Mouse (Mus musculus): ENCODE data around the gene Ccdc69. TPM values are rescaled to one million over a fixed set of nuclear protein-coding genes. Genes with fewer than 3 reads are reported as not detected.
A peak's percentile ranks its signal among the peaks of the same experiment; 100 is the strongest.

Gene Ccdc69
- total and polyA plus RNA-seq, 2 experiments from 2014 or later = 22.0 to 22.2 TPM

GRCm38 (mm10) chr11:55012551-55013521 lies 65.1 kb downstream of the Ccdc69 start:
- Histone ChIP-seq H3K4me2 (ENCODE audit: low read depth, low read length) (no peak overlapping the region), H3K4me1 (ENCODE audit: control insufficient read depth, insufficient read depth) (peaks cover 28% of the 10 kb centered on the region), H3K27me3 (ENCODE audit: control insufficient read depth, insufficient read depth, low read length) (no peaks in the 10 kb centered on the region), H3K4me3 (ENCODE audit: low read depth, low read length) (no peak overlapping the region), H3K36me3 (replicated peaks; ENCODE audit: control insufficient read depth, insufficient read depth, low read length) (peaks cover 78% of the 10 kb centered on the region), H3K9ac (replicated peaks; ENCODE audit: low read depth, low read length) (no peak overlapping the region), H3K9me3 (replicated peaks; ENCODE audit: control insufficient read depth, low read length) (no peaks in the 10 kb centered on the region), H3K27ac (ENCODE audit: low read depth) (no peak overlapping the region)
- no peak for DNase-seq (ENCODE audit: low spot score)
- ATAC-seq (ENCODE audit: insufficient read depth, low read depth) = no peak
- peak; percentile 19; the same call in 1 of the 2 replicates for TF ChIP-seq CTCF (IDR thresholded peaks at IDR 0.05; ENCODE audit: low read depth)
- no peak for TF ChIP-seq EP300 (IDR thresholded peaks at IDR 0.05; ENCODE audit: low read depth)
- WGBS = 73% methylated on average over 5 of the region's 5 CpGs

GRCm38 (mm10) chr11:55011440-55011839 lies 66.5 kb downstream of the Ccdc69 start:
- no peak overlapping the region for H3K9ac ChIP-seq (replicated peaks; ENCODE audit: low read depth, low read length)
- H3K4me3 ChIP-seq (ENCODE audit: low read depth, low read length) = no peak overlapping the region
- WGBS = 79% methylated on average over 3 of the region's 3 CpGs
- H3K9me3 ChIP-seq (replicated peaks; ENCODE audit: control insufficient read depth, low read length) = no peaks in the 10 kb centered on the region
- no peak overlapping the region for H3K4me2 ChIP-seq (ENCODE audit: low read depth, low read length)
- TF ChIP-seq EP300 (IDR thresholded peaks at IDR 0.05; ENCODE audit: low read depth) = no peak
- no peak for TF ChIP-seq CTCF (IDR thresholded peaks at IDR 0.05; ENCODE audit: low read depth)
- H3K36me3 ChIP-seq (replicated peaks; ENCODE audit: control insufficient read depth, insufficient read depth, low read length) = peaks cover 84% of the 10 kb centered on the region
- ATAC-seq (ENCODE audit: insufficient read depth, low read depth) (no peak), DNase-seq (ENCODE audit: low spot score) (no peak)
- no peak overlapping the region for H3K27ac ChIP-seq (ENCODE audit: low read depth)
- peaks cover 15% of the 10 kb centered on the region for H3K4me1 ChIP-seq (ENCODE audit: control insufficient read depth, insufficient read depth)
- no peaks in the 10 kb centered on the region for H3K27me3 ChIP-seq (ENCODE audit: control insufficient read depth, insufficient read depth, low read length)

- Histone ChIP-seq H3K4me1 (ENCODE audit: control insufficient read depth, insufficient read depth) (no peaks in the 10 kb centered on the region), H3K4me2 (ENCODE audit: low read depth, low read length) (no peak overlapping the region), H3K27me3 (ENCODE audit: control insufficient read depth, insufficient read depth, low read length) (no peaks in the 10 kb centered on the region), H3K9ac (replicated peaks; ENCODE audit: low read depth, low read length) (no peak overlapping the region), H3K27ac (ENCODE audit: low read depth) (no peak overlapping the region), H3K9me3 (replicated peaks; ENCODE audit: control insufficient read depth, low read length) (no peaks in the 10 kb centered on the region), H3K36me3 (replicated peaks; ENCODE audit: control insufficient read depth, insufficient read depth, low read length) (peaks cover 100% of the 10 kb centered on the region), H3K4me3 (ENCODE audit: low read depth, low read length) (no peak overlapping the region)
- 46% methylated on average over 6 of the region's 6 CpGs for WGBS
- ATAC-seq (ENCODE audit: insufficient read depth, low read depth) (no peak), DNase-seq (ENCODE audit: low spot score) (no peak)
- TF ChIP-seq CTCF (IDR thresholded peaks at IDR 0.05; ENCODE audit: low read depth) = no peak
- TF ChIP-seq EP300 (IDR thresholded peaks at IDR 0.05; ENCODE audit: low read depth) = no peak
Observed at GRCm38 (mm10) chr11:55008230-55008629, 69.7 kb downstream of the Ccdc69 start.

- ATAC-seq (ENCODE audit: insufficient read depth, low read depth) = no peak
- Histone ChIP-seq H3K4me1 (ENCODE audit: control insufficient read depth, insufficient read depth) (no peaks in the 10 kb centered on the region), H3K27me3 (ENCODE audit: control insufficient read depth, insufficient read depth, low read length) (no peaks in the 10 kb centered on the region), H3K4me2 (ENCODE audit: low read depth, low read length) (no peak overlapping the region), H3K27ac (ENCODE audit: low read depth) (no peak overlapping the region), H3K9ac (replicated peaks; ENCODE audit: low read depth, low read length) (no peak overlapping the region), H3K9me3 (replicated peaks; ENCODE audit: control insufficient read depth, low read length) (no peaks in the 10 kb centered on the region; the same call in 1 of the 2 replicates), H3K36me3 (replicated peaks; ENCODE audit: control insufficient read depth, insufficient read depth, low read length) (peaks cover 91% of the 10 kb centered on the region), H3K4me3 (ENCODE audit: low read depth, low read length) (no peak overlapping the region)
- DNase-seq (ENCODE audit: low spot score) = no peak
- peak; percentile 33 for TF ChIP-seq CTCF (IDR thresholded peaks at IDR 0.05; ENCODE audit: low read depth)
- no peak for TF ChIP-seq EP300 (IDR thresholded peaks at IDR 0.05; ENCODE audit: low read depth)
- WGBS = 73% methylated on average over 5 of the region's 5 CpGs
Observed at GRCm38 (mm10) chr11:55005684-55006083, 72.2 kb downstream of the Ccdc69 start.

- H3K9ac ChIP-seq (replicated peaks; ENCODE audit: low read depth, low read length) = no peak overlapping the region
- H3K27me3 ChIP-seq (ENCODE audit: control insufficient read depth, insufficient read depth, low read length) = no peaks in the 10 kb centered on the region
- DNase-seq (ENCODE audit: low spot score) (no peak), ATAC-seq (ENCODE audit: insufficient read depth, low read depth) (no peak)
- H3K9me3 ChIP-seq (replicated peaks; ENCODE audit: control insufficient read depth, low read length) = no peaks in the 10 kb centered on the region; the same call in 1 of the 2 replicates
- H3K4me3 ChIP-seq (ENCODE audit: low read depth, low read length) = no peak overlapping the region
- TF ChIP-seq EP300 (IDR thresholded peaks at IDR 0.05; ENCODE audit: low read depth) (no peak), CTCF (IDR thresholded peaks at IDR 0.05; ENCODE audit: low read depth) (no peak)
- no peaks in the 10 kb centered on the region for H3K4me1 ChIP-seq (ENCODE audit: control insufficient read depth, insufficient read depth)
- no peak overlapping the region for H3K4me2 ChIP-seq (ENCODE audit: low read depth, low read length)
- no peak overlapping the region for H3K27ac ChIP-seq (ENCODE audit: low read depth)
- WGBS = 85% methylated on average over 7 of the region's 7 CpGs
- H3K36me3 ChIP-seq (replicated peaks; ENCODE audit: control insufficient read depth, insufficient read depth, low read length) = peaks cover 91% of the 10 kb centered on the region
Observed at GRCm38 (mm10) chr11:55004970-55005502, 72.9 kb downstream of the Ccdc69 start.

Other genes with a start within 250 kb of the Ccdc69 start
- 4.5 and 6.3 TPM in 2 replicates for gene Lyrm7, start 217.2 kb downstream of the Ccdc69 start, total RNA-seq (2014; rRNA removed; ENCODE audit: low replicate concordance)
- 19.2 and 20.2 TPM in 2 replicates for gene Lyrm7, start 217.2 kb downstream of the Ccdc69 start, polyA plus RNA-seq (2015; fragmentation: Nextera tagmentation; extraction: Ambion mirVana)
- gene Hint1, start 211.7 kb downstream of the Ccdc69 start, total RNA-seq (2014; rRNA removed; ENCODE audit: low replicate concordance) = 704 and 779 TPM in 2 replicates
- 923 and 965 TPM in 2 replicates for gene Hint1, start 211.7 kb downstream of the Ccdc69 start, polyA plus RNA-seq (2015; fragmentation: Nextera tagmentation; extraction: Ambion mirVana)
- 114 and 243 TPM in 2 replicates for gene Gpx3, start 175.7 kb downstream of the Ccdc69 start, total RNA-seq (2014; rRNA removed; ENCODE audit: low replicate concordance)
- 788 and 904 TPM in 2 replicates for gene Gpx3, start 175.7 kb downstream of the Ccdc69 start, polyA plus RNA-seq (2015; fragmentation: Nextera tagmentation; extraction: Ambion mirVana)
- 16.6 and 19.9 TPM in 2 replicates for gene Tnip1, start 115.2 kb downstream of the Ccdc69 start, total RNA-seq (2014; rRNA removed; ENCODE audit: low replicate concordance)
- 19.7 and 22.7 TPM in 2 replicates for gene Tnip1, start 115.2 kb downstream of the Ccdc69 start, polyA plus RNA-seq (2015; fragmentation: Nextera tagmentation; extraction: Ambion mirVana)
- gene Anxa6, start 44.7 kb downstream of the Ccdc69 start, total RNA-seq (2014; rRNA removed; ENCODE audit: low replicate concordance) = 306 and 424 TPM in 2 replicates
- gene Anxa6, start 44.7 kb downstream of the Ccdc69 start, polyA plus RNA-seq (2015; fragmentation: Nextera tagmentation; extraction: Ambion mirVana) = 250 and 254 TPM in 2 replicates
- 17.2 and 23.9 TPM in 2 replicates for gene Gm2a, start 20.0 kb upstream of the Ccdc69 start, total RNA-seq (2014; rRNA removed; ENCODE audit: low replicate concordance)
- gene Gm2a, start 20.0 kb upstream of the Ccdc69 start, polyA plus RNA-seq (2015; fragmentation: Nextera tagmentation; extraction: Ambion mirVana) = 26.9 and 27.2 TPM in 2 replicates
- not detected in 2 replicates for gene Slc36a3, start 73.6 kb upstream of the Ccdc69 start, total RNA-seq (2014; rRNA removed; ENCODE audit: low replicate concordance)
- gene Slc36a3, start 73.6 kb upstream of the Ccdc69 start, polyA plus RNA-seq (2015; fragmentation: Nextera tagmentation; extraction: Ambion mirVana) = not detected in 2 replicates
- gene Slc36a2, start 106.9 kb upstream of the Ccdc69 start, total RNA-seq (2014; rRNA removed; ENCODE audit: low replicate concordance) = 2.5 and 10.2 TPM in 2 replicates
- gene Slc36a2, start 106.9 kb upstream of the Ccdc69 start, polyA plus RNA-seq (2015; fragmentation: Nextera tagmentation; extraction: Ambion mirVana) = 6.6 and 7.0 TPM in 2 replicates
- gene Slc36a1, start 126.2 kb upstream of the Ccdc69 start, total RNA-seq (2014; rRNA removed; ENCODE audit: low replicate concordance) = 6.9 and 7.8 TPM in 2 replicates
- 0.71 and 1.00 TPM in 2 replicates for gene Slc36a1, start 126.2 kb upstream of the Ccdc69 start, polyA plus RNA-seq (2015; fragmentation: Nextera tagmentation; extraction: Ambion mirVana)

Measured in heart, postnatal 0 days (tissue).